In genomic region chr11:101009046-101009887, GRCm38 (mm10) we compare ENCODE assay signal across 1 mouse cellular context.
A peak's percentile ranks its signal among the peaks of the same experiment; 100 is the strongest.
TF ChIP-seq lines count a peak whose summit lies in the region.

Gene Atp6v0a1, plus strand, starts transcription at chr11:101009452.

TF ChIP-seq in CH12.LX, 34 proteins besides CTCF, POLR2A, EP300 and RAD21 (continued from another document):
- TF ChIP-seq GABPA (IDR thresholded peaks at IDR 0.05; ENCODE audit: insufficient replicate concordance, low read depth, low read length) (no peak), KAT2A (IDR thresholded peaks at IDR 0.05; ENCODE audit: insufficient replicate concordance, low read length) (peak; percentile 70; the same call in 1 of the 2 replicates), TBP (conservative IDR thresholded peaks at IDR 0.05; ENCODE audit: low read depth, low read length) (peak; percentile 93), ZKSCAN1 (IDR thresholded peaks at IDR 0.05; ENCODE audit: borderline replicate concordance, low read depth, low read length) (no peak), MAX (IDR thresholded peaks at IDR 0.05; ENCODE audit: low read length) (peak; percentile 72), SIN3A (IDR thresholded peaks at IDR 0.05; ENCODE audit: low read length) (peak; percentile 85), CHD1 (IDR thresholded peaks at IDR 0.05; ENCODE audit: low read depth, low read length) (peak; percentile 58; the same call in 1 of the 2 replicates), MEF2A (IDR thresholded peaks at IDR 0.05; ENCODE audit: borderline replicate concordance, low read depth, low read length) (peak; percentile 56; the same call in 1 of the 2 replicates), MXI1 (IDR thresholded peaks at IDR 0.05; ENCODE audit: low read depth, low read length) (peak; percentile 77), IRF4 (IDR thresholded peaks at IDR 0.05; ENCODE audit: low read depth, low read length) (peak; percentile 84; the same call in 1 of the 2 replicates), HCFC1 (IDR thresholded peaks at IDR 0.05; ENCODE audit: low read depth, low read length) (peak; percentile 87), MAZ (IDR thresholded peaks at IDR 0.05; ENCODE audit: low read depth, low read length) (peak; percentile 63; the same call in 1 of the 2 replicates)
